Mouse (Mus musculus) kidney, embryonic 14.5 days (tissue): Measurements from ENCODE around the gene Kxd1. TPM values are rescaled to one million over a fixed set of nuclear protein-coding genes. Genes with fewer than 3 reads are reported as not detected.
A peak's percentile ranks its signal among the peaks of the same experiment; 100 is the strongest.

Source experiments
- ATAC-seq: fragments of 200-750 bp; cut with Nextera tagmentation; 2 replicates; pipeline ENCODE4 v1.8.0; 2017; ENCODE audit warnings: moderate number of reproducible peaks, mild to moderate bottlenecking, moderate TSS enrichment, moderate library complexity; ENCODE audit not compliant: low FRiP score, low TSS enrichment
- H3K27ac ChIP-seq: fragments of 300-500 bp; sonication (generic); 2 replicates; pipeline ENCODE4 v1.5.1; 2014; ENCODE audit warnings: low read depth, mild to moderate bottlenecking, low read length, moderate library complexity, mixed read lengths
- H3K27me3 ChIP-seq: fragments of 300-500 bp; sonication (generic); 2 replicates; pipeline ENCODE4 v1.6.1; 2014; ENCODE audit warnings: mild to moderate bottlenecking, low read length; ENCODE audit not compliant: control insufficient read depth, insufficient read depth
- H3K36me3 ChIP-seq: fragments of 300-500 bp; sonication (generic); 2 replicates; pipeline ENCODE4 v1.6.1; 2014; ENCODE audit warnings: low read length, mixed read lengths; ENCODE audit not compliant: control insufficient read depth, insufficient read depth
- H3K4me1 ChIP-seq: fragments of 300-500 bp; sonication (generic); 2 replicates; pipeline ENCODE4 v1.6.1; 2014; ENCODE audit warnings: low read length, mixed read lengths; ENCODE audit not compliant: control insufficient read depth, insufficient read depth
- H3K4me2 ChIP-seq: fragments of 300-500 bp; sonication (generic); replicated peaks from 2 replicates; pipeline ENCODE4 v1.6.1; 2014; ENCODE audit warnings: low read depth, mild to moderate bottlenecking, low read length
- H3K4me3 ChIP-seq: fragments of 300-500 bp; sonication (generic); 2 replicates; pipeline ENCODE4 v1.5.1; 2014; ENCODE audit warnings: mild to moderate bottlenecking, low read length
- H3K9ac ChIP-seq: fragments of 300-500 bp; sonication (generic); 2 replicates; pipeline ENCODE4 v1.6.1; 2014; ENCODE audit warnings: low read depth, mild to moderate bottlenecking, low read length, moderate library complexity
- H3K9me3 ChIP-seq: fragments of 300-500 bp; sonication (generic); 2 replicates; pipeline ENCODE4 v1.6.1; 2016; ENCODE audit warnings: low read length; ENCODE audit not compliant: control insufficient read depth
- WGBS: fragments of 180-500 bp; shearing (Covaris S2); extraction: QIAGEN DNeasy Blood & Tissue Kit; methylation state at CpG from one replicate; pipeline ENCODE4 v1.1.7; 2014; 5-methylcytosine and 5-hydroxymethylcytosine counted together
- polyA plus RNA-seq: library from polyadenylated mRNA; unstranded; fragments of >200 nt; fragmentation: Nextera tagmentation; extraction: Ambion mirVana; gene quantifications from 2 replicates; pipeline ENCODE4 v1.2.1, GENCODE M21; 2014

Kxd1 gene
- 70.0 and 70.9 TPM in 2 replicates for polyA plus RNA-seq

DNA sequence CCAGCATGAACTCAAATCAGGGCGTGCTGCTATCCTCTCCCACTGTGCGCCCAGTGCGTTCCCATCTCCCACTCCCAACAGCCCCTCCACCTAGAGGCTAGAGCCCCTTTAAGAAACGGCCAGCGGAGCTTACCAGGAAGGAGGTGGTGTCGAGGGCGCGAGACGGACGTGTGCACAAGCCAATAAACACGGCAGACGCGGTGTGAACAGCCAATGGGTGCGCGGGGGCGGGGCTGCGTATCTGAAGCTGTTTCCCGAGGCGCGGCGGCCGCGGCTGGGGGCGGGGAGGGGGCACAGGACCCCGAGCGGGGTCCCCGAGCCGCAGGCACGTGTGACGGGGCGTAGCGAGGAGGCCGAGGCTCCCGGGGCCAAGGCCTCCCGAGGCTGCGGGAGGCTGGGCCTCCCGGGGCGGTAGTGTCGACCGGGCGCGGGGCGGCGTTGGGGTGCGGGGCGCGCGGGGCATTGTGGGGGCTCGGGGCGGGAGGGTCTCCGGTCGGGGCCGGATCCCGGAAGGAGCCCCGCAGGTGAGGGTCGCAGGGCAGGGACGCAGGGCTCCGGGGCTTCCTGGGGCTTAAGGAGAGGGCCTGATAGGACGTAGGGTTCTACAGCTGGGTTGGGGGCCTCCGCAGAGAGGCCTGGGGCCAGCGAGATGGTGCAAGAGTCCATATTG, at the start of gene Kxd1, which contains the start of gene Fkbp8:
Gene Kxd1 (minus strand): TSS at position 445 of the 670 bp plus-strand sequence.
Gene Fkbp8 (plus strand): TSS at position 213 of the 670 bp plus-strand sequence.
- WGBS: under 1% methylated on average over 49 of the region's 61 CpGs
- Histone ChIP-seq H3K27me3 (no peaks in the 10 kb centered on the region), H3K36me3 (peaks cover 30% of the 10 kb centered on the region), H3K4me2 (peak within 1 kb of the TSS; percentile 58), H3K9ac (peak within 1 kb of the TSS; percentile 94), H3K27ac (peak within 1 kb of the TSS; percentile 73), H3K9me3 (no peaks in the 10 kb centered on the region), H3K4me3 (peak within 1 kb of the TSS; percentile 76), H3K4me1 (peaks cover 17% of the 10 kb centered on the region)
- ATAC-seq: peak; percentile 92

DNA sequence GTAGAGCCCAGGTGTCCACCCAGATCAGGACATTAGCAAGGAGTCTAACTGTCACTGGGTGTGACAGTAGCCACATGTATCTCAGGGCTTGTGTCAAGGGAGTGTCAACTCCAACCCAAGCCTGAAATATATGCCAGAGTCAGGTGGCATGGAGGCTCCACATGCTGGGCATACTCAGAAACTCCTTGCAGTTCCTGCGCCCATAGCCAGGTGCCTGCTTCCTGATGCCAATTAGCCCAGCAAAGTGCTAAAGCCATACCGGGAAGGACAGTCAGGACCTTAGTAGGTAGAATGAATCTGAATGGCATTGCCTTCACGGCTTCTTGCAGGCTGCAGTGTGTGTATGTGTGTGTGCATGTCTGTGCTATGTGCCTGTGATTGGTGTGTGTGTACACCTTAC, 49.5 kb upstream of the Kxd1 start:
- Histone ChIP-seq H3K9ac (no peak overlapping the region), H3K27ac (no peak overlapping the region), H3K9me3 (no peaks in the 10 kb centered on the region), H3K4me3 (no peak overlapping the region), H3K4me1 (no peaks in the 10 kb centered on the region), H3K36me3 (peaks cover 44% of the 10 kb centered on the region), H3K27me3 (no peaks in the 10 kb centered on the region), H3K4me2 (no peak overlapping the region)
- WGBS: 95% methylated on average over 3 of the region's 3 CpGs
- no peak for ATAC-seq

DNA sequence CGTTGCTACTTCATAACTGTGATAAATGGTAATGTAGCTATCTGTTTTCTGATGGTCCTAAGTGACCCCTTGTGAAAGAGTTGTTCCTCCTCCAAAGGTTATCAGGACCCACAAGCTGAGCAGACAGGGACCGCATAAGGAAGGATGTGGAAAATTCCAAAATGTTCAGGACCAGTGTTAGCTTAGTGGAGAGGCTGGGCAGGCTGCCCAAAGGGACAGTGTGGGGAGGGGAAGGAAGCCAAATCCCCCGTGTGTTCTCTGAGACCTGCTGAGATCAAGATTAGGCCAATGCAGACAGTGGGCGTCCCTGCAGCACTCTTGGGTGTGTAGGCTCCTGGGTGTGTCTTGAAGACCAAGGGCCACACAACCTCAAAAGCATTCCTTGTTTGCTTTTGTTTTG, 47.2 kb upstream of the Kxd1 start:
- Histone ChIP-seq H3K4me2 (no peak overlapping the region), H3K36me3 (peaks cover 22% of the 10 kb centered on the region), H3K27me3 (no peaks in the 10 kb centered on the region), H3K4me3 (no peak overlapping the region), H3K9me3 (no peaks in the 10 kb centered on the region), H3K4me1 (no peaks in the 10 kb centered on the region), H3K9ac (no peak overlapping the region), H3K27ac (no peak overlapping the region)
- WGBS: 70% methylated on average over 4 of the region's 4 CpGs
- ATAC-seq: no peak

DNA sequence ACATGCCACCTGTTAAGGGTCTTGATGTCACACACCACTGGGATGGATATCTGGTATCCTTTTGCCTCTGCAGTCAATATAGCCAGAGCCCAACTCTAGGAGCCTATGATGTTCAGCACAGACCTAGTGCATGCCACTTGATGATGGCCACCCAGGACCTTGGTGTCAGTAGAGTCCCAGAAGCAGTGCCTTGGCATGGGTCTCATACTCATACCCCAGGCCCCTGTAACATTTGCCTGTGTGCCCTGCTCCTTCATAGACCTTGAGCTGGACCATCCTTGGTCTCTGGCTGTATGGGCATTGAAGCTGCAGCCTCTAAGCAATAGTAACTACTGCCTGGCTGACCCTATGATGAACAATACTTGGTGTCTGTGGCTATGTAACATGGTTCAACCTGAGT, 46.5 kb upstream of the Kxd1 start:
- Histone ChIP-seq H3K9ac (no peak overlapping the region), H3K27me3 (no peaks in the 10 kb centered on the region), H3K27ac (no peak overlapping the region), H3K4me3 (no peak overlapping the region), H3K9me3 (no peaks in the 10 kb centered on the region), H3K36me3 (peaks cover 20% of the 10 kb centered on the region), H3K4me2 (no peak overlapping the region), H3K4me1 (no peaks in the 10 kb centered on the region)
- no peak for ATAC-seq

DNA sequence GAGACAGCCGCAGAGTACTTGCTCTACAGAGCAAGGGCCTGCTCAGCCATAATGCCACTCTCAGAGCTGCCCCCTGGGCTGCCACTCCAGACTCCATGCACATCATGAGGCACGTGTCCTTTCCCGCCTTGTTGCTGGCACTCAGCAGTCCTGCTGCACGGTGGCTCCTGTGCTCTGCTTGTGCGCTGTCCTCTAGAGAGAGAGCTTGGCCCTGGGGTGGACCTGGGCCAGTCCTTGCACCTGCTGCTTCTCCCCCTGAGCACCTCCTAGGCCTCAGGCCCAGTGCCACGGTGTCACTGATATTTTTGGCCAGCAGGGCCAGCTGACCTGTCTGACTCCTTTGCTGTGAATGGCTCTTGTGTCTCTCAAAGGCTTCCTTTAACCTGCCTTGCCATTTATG, 43.2 kb upstream of the Kxd1 start:
- Histone ChIP-seq H3K36me3 (peaks cover 10% of the 10 kb centered on the region; the same call in 1 of the 2 replicates), H3K27ac (no peak overlapping the region), H3K9ac (no peak overlapping the region), H3K27me3 (no peaks in the 10 kb centered on the region), H3K4me2 (no peak overlapping the region), H3K9me3 (no peaks in the 10 kb centered on the region), H3K4me1 (no peaks in the 10 kb centered on the region), H3K4me3 (no peak overlapping the region)
- WGBS: 85% methylated on average over 6 of the region's 6 CpGs
- ATAC-seq: no peak

DNA sequence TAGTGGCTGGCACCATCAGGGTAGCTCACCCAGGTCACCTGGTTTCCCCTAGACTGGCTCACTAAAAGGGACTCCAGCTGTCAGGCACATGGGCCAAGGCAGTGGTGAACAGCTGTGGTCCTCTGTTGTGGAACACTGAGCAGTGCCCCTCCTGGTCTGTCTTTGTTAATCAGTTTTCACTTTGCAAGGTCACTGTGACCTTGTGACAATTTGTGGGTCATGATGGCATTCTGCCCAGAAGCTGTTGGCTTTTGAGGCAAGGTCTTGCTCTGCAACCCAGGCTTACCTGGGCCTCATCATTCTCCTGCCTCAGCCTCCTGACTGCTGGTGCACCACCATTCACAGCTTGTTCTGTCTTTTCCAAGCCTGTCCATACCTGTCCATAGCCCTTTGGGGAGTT, 42.6 kb upstream of the Kxd1 start:
- H3K4me1 ChIP-seq: peaks cover 4% of the 10 kb centered on the region; the same call in 1 of the 2 replicates
- H3K9me3 ChIP-seq: no peaks in the 10 kb centered on the region
- peaks cover 10% of the 10 kb centered on the region; the same call in 1 of the 2 replicates for H3K36me3 ChIP-seq
- no peaks in the 10 kb centered on the region for H3K27me3 ChIP-seq
- no peak overlapping the region for H3K27ac ChIP-seq
- no peak overlapping the region for H3K4me2 ChIP-seq
- no peak overlapping the region for H3K9ac ChIP-seq
- ATAC-seq: no peak
- H3K4me3 ChIP-seq: no peak overlapping the region

DNA sequence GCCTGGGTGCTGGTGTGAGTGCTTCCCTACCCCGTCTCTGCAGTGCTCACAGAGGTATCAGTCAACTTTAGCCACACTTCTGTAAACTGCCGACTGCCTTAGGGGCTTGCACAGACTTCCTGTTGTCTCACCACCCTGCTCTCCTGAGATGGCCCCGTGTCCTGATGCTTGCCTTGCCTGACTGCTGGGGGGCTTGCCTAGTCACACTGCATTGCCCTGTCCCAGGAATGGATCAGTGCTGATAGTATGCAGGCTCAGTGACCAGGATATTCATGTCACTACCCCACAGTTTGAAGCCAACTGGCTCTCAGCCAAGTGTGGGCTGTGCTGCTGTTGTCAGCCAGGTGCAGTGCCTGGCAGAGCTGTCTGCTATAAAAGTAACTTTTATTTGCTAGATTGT, 37.8 kb upstream of the Kxd1 start:
- Histone ChIP-seq H3K4me3 (no peak overlapping the region), H3K9ac (no peak overlapping the region), H3K27ac (no peak overlapping the region), H3K27me3 (no peaks in the 10 kb centered on the region), H3K4me2 (no peak overlapping the region), H3K36me3 (no peaks in the 10 kb centered on the region), H3K4me1 (peaks cover 17% of the 10 kb centered on the region; the same call in 1 of the 2 replicates), H3K9me3 (no peaks in the 10 kb centered on the region)
- ATAC-seq: no peak
- 56% methylated on average over 3 of the region's 3 CpGs for WGBS

DNA sequence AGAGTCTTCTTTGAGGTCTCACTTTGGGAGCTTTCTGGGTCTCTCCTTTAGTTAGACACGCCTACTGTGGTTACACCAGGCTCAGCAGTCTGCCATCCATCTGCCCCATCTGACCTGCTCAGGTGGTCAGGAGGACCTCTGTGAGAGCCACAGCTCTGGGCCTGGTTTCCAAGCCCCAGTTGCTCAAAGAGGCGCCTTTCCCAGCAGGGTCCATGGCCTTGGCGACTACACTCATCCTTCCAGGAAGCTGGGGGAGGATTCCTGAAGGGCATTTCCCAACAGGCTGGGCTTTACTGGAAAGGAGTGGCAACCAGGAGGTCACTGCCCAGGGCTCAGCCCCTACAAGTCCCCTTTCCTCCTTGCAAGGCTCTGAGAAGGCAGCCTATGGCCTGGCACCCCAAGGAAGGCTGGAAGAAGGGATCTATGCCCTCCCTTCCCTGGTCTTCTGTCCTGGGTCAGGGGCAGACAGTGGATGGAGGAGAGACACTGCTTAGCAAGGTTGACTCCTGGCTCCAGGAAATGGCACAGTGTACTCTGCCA, 37.0 kb upstream of the Kxd1 start:
- H3K9ac ChIP-seq: no peak overlapping the region

DNA sequence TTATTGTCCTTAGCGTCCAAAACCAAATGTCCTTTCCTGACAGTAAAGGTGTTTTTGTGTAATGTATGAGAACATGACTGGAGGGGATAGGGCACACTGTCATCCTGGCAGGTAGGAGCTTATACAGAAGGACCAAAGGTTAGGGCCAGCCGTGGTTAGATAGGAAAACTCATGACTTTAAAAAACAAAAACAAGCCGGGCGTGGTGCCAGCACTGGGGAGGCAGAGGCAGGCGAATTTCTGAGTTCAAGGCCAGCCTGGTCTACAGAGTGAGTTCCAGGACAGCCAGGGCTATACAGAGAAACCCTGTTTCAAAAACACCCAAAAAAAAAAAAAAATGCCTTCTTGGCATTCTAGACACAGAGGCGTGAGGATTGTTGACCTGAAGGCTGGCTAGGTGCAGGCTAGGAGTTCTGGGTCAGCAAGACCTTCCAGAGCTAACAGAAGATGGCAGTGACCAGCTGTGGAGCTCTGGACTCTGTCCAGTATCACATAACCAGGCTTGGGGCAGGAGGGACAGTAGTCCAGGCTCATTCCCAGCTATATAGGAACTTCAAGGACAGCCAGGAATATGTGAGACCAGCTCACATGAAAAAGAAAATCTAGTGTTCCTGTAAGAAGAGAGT, 36.1 kb upstream of the Kxd1 start:
- Histone ChIP-seq H3K36me3 (no peaks in the 10 kb centered on the region), H3K27ac (no peak overlapping the region), H3K9me3 (no peaks in the 10 kb centered on the region), H3K4me2 (no peak overlapping the region), H3K4me3 (no peak overlapping the region), H3K27me3 (no peaks in the 10 kb centered on the region), H3K9ac (no peak overlapping the region), H3K4me1 (peaks cover 27% of the 10 kb centered on the region)
- ATAC-seq: no peak
- 90% methylated on average over 6 of the region's 6 CpGs for WGBS

More for the DNA sequence above, 37.0 kb upstream of the Kxd1 start:
- Histone ChIP-seq H3K4me2 (no peak overlapping the region), H3K27me3 (no peaks in the 10 kb centered on the region), H3K4me3 (no peak overlapping the region), H3K9me3 (no peaks in the 10 kb centered on the region), H3K36me3 (no peaks in the 10 kb centered on the region), H3K27ac (no peak overlapping the region), H3K4me1 (peaks cover 25% of the 10 kb centered on the region)
- ATAC-seq: no peak
- 74% methylated on average over 3 of the region's 3 CpGs for WGBS
